Mouse (Mus musculus): ENCODE measurements around the gene Vgf. TPM values are rescaled to one million over a fixed set of nuclear protein-coding genes. Genes with fewer than 3 reads are reported as not detected.

Vgf gene
- polyA plus RNA-seq, 1 experiment from 2014 or later: 0.40 TPM

DNA sequence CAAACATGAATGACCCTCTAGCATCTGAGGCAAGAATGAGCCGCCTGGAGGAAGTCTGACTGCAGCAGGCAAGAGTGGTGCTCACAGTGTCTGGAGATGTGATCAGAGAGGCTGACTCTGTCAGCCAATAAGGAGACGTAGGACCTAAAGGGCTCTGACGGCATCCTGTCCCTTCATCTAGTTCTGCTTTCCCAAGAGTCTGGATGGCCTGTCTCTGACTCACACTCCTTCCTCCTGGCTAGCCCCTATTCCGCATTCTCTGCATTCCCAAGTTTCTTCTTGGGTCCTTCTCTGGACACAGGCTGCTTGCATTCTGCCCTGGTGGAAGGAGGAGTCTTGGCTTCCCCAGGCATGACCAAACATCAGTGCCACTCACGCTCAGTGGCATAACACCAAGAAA is 53.7 kb downstream of the Vgf start:
- ATAC-seq (ENCODE audit: low FRiP score) (no peak), DNase-seq (ENCODE audit: low spot score, missing footprints) (no peak)
- H3K4me2 ChIP-seq: no peak overlapping the region
- no peak overlapping the region for H3K9ac ChIP-seq (ENCODE audit: low read length)
- no peak overlapping the region for H3K27ac ChIP-seq (ENCODE audit: low read depth, low read length)
- no peaks in the 10 kb centered on the region for H3K36me3 ChIP-seq (ENCODE audit: control insufficient read depth, insufficient read depth, low read length)
- no peaks in the 10 kb centered on the region for H3K4me1 ChIP-seq (ENCODE audit: control insufficient read depth, insufficient read depth, low read length)
- no peak overlapping the region for H3K4me3 ChIP-seq (ENCODE audit: low read depth, low read length)
- no peaks in the 10 kb centered on the region for H3K9me3 ChIP-seq (ENCODE audit: control insufficient read depth, low read length)
- no peaks in the 10 kb centered on the region for H3K27me3 ChIP-seq (ENCODE audit: control insufficient read depth, insufficient read depth, low read length)
- 68% methylated on average over 5 of the region's 5 CpGs for WGBS

MicroRNA genes within 50 kb of the gene (microRNA counts, 519-probe panel; counts per million panel counts)
- not detected for microRNA mmu-miR-702

Small RNA genes lying within 50 kb of the gene (microRNA-seq; reads per million reads assigned to microRNA genes)
- 74.7 reads per million, percentile 49 among the genes with 10 or more reads in this experiment for gene Mir702

Other genes with a start within 250 kb of the Vgf start
- 18.8 and 21.9 TPM in 2 replicates for gene Col26a1, start 143.2 kb upstream of the Vgf start, polyA plus RNA-seq (2014; fragmentation: Nextera tagmentation; extraction: Ambion mirVana)
- gene Ift22, start 118.2 kb upstream of the Vgf start, polyA plus RNA-seq (2014; fragmentation: Nextera tagmentation; extraction: Ambion mirVana): 111 and 114 TPM in 2 replicates
- gene Fis1, start 73.1 kb upstream of the Vgf start, polyA plus RNA-seq (2014; fragmentation: Nextera tagmentation; extraction: Ambion mirVana): 320 and 332 TPM in 2 replicates
- gene Cldn15, start 59.8 kb upstream of the Vgf start, polyA plus RNA-seq (2014; fragmentation: Nextera tagmentation; extraction: Ambion mirVana): 0.22 and 0.26 TPM in 2 replicates
- 21.4 and 23.1 TPM in 2 replicates for gene Plod3, start 39.4 kb upstream of the Vgf start, polyA plus RNA-seq (2014; fragmentation: Nextera tagmentation; extraction: Ambion mirVana)
- 91.1 and 92.1 TPM in 2 replicates for gene Znhit1, start 38.4 kb upstream of the Vgf start, polyA plus RNA-seq (2014; fragmentation: Nextera tagmentation; extraction: Ambion mirVana)
- 176 and 192 TPM in 2 replicates for gene Ap1s1, start 19.7 kb downstream of the Vgf start, polyA plus RNA-seq (2014; fragmentation: Nextera tagmentation; extraction: Ambion mirVana)
- not detected in 2 replicates for gene Serpine1, start 45.9 kb downstream of the Vgf start, polyA plus RNA-seq (2014; fragmentation: Nextera tagmentation; extraction: Ambion mirVana)
- gene Trim56, start 89.8 kb downstream of the Vgf start, polyA plus RNA-seq (2014; fragmentation: Nextera tagmentation; extraction: Ambion mirVana): 4.5 and 4.8 TPM in 2 replicates
- not detected in 2 replicates for gene Muc3, start 122.9 kb downstream of the Vgf start, polyA plus RNA-seq (2014; fragmentation: Nextera tagmentation; extraction: Ambion mirVana)
- gene Muc3a, start 186.0 kb downstream of the Vgf start, polyA plus RNA-seq (2014; fragmentation: Nextera tagmentation; extraction: Ambion mirVana): not detected in 2 replicates